Mouse (Mus musculus): ENCODE data around the gene Sycn. TPM values are rescaled to one million over a fixed set of nuclear protein-coding genes. Genes with fewer than 3 reads are reported as not detected.

Sycn gene
- polyA plus RNA-seq, 1 experiment from 2014 or later: not detected

DNA sequence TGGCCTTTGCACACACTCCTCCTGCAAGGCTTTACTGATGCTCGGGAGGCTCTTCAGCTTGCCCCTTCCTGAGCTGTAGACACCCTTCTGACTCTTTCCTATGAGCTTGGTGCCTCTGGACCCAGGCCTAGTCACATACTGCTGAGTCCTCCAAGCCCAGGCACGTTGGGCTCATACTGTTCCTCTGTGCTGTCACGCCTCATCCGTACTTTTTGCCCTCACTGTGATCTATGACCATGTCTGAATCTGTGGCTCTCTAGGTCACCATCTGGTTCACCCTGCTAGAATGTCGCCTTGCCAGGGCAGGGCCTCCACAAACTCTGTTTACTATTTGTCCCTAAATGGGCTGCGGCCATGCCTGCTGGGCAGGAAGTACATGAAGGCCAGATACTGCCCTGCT, 12.4 kb downstream of the Sycn start:
- Histone ChIP-seq H3K4me3 (replicated peaks; ENCODE audit: low read length) (no peak overlapping the region), H3K36me3 (replicated peaks; ENCODE audit: control insufficient read depth, insufficient read depth) (0 out of 2 replicates have a peak, but pooled peaks cover 4% of the 10 kb centered on the region), H3K27me3 (ENCODE audit: control insufficient read depth, insufficient read depth, low read length) (no peaks in the 10 kb centered on the region), H3K9me3 (ENCODE audit: control insufficient read depth, low read length) (no peaks in the 10 kb centered on the region), H3K9ac (no peak overlapping the region), H3K27ac (no peak overlapping the region), H3K4me1 (replicated peaks; ENCODE audit: control insufficient read depth, insufficient read depth, low read length) (no peaks in the 10 kb centered on the region), H3K4me2 (replicated peaks) (no peak overlapping the region)
- 93% methylated on average over 6 of the region's 6 CpGs for WGBS
- ATAC-seq (ENCODE audit: low FRiP score) (no peak), DNase-seq (ENCODE audit: low spot score) (no peak)

DNA sequence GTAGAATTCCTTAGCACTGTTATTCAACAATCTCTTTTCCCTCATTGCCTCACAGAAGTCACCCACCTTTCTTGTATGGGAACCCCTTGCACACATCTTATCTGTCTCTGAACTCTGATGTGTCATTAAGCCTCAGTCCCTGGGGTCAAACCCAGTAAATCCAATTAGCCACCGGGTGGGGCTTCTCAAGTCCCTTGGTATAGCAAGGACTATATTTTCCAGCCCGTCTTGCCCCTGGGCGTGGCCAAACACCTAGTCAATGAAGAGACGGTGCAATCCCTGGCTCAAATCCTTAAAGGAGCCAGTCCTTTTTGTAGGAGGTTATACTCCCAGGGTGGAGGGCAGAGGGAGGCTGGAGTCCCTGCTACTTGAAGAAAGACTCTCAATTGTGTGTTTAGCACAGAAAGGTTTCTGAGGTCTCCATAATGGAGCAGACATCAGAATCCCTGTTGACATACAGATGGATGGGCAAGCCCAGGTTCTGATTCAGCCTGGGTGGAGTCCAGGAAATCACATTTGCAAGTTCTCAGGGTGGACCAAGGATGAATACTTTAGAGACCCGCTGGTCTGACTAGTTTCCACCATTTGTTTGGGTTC, 15.4 kb downstream of the Sycn start:
- no peaks in the 10 kb centered on the region for H3K27me3 ChIP-seq (ENCODE audit: control insufficient read depth, insufficient read depth, low read length)
- H3K36me3 ChIP-seq (replicated peaks; ENCODE audit: control insufficient read depth, insufficient read depth): peaks cover 28% of the 10 kb centered on the region
- H3K27ac ChIP-seq: no peak overlapping the region
- H3K9me3 ChIP-seq (ENCODE audit: control insufficient read depth, low read length): no peaks in the 10 kb centered on the region
- DNase-seq (ENCODE audit: low spot score): no peak
- H3K4me3 ChIP-seq (replicated peaks; ENCODE audit: low read length): no peak overlapping the region
- no peak for ATAC-seq (ENCODE audit: low FRiP score)
- H3K4me2 ChIP-seq (replicated peaks): no peak overlapping the region
- no peaks in the 10 kb centered on the region for H3K4me1 ChIP-seq (replicated peaks; ENCODE audit: control insufficient read depth, insufficient read depth, low read length)
- no peak overlapping the region for H3K9ac ChIP-seq
- 31% methylated on average over 5 of the region's 5 CpGs for WGBS

DNA sequence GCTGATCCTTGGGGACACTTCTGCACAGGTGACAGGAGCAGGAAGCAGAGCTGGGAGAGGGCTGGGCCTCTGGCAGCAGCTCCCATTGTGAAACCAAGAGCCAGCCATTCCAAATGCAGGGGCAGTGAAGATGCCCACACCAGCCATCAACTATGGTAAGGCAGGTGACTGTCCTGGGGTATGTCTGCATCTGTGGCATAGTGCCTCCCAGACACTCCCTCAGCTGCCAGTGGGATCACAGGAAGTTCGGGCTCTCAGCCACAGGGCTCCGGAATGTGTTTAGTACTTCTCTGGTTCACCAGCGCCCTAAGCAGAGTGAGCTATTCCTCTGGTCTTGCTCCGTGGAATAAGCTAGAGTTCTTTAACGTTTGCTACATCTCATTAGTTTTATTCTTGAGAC, 16.4 kb downstream of the Sycn start:
- WGBS: 79% methylated on average over 5 of the region's 5 CpGs
- H3K4me2 ChIP-seq (replicated peaks): no peak overlapping the region
- no peak overlapping the region for H3K9ac ChIP-seq
- no peak overlapping the region for H3K27ac ChIP-seq
- DNase-seq (ENCODE audit: low spot score) (no peak), ATAC-seq (ENCODE audit: low FRiP score) (no peak)
- no peaks in the 10 kb centered on the region for H3K9me3 ChIP-seq (ENCODE audit: control insufficient read depth, low read length)
- H3K27me3 ChIP-seq (ENCODE audit: control insufficient read depth, insufficient read depth, low read length): no peaks in the 10 kb centered on the region
- H3K36me3 ChIP-seq (replicated peaks; ENCODE audit: control insufficient read depth, insufficient read depth): peaks cover 30% of the 10 kb centered on the region
- H3K4me3 ChIP-seq (replicated peaks; ENCODE audit: low read length): no peak overlapping the region
- no peaks in the 10 kb centered on the region for H3K4me1 ChIP-seq (replicated peaks; ENCODE audit: control insufficient read depth, insufficient read depth, low read length)

DNA sequence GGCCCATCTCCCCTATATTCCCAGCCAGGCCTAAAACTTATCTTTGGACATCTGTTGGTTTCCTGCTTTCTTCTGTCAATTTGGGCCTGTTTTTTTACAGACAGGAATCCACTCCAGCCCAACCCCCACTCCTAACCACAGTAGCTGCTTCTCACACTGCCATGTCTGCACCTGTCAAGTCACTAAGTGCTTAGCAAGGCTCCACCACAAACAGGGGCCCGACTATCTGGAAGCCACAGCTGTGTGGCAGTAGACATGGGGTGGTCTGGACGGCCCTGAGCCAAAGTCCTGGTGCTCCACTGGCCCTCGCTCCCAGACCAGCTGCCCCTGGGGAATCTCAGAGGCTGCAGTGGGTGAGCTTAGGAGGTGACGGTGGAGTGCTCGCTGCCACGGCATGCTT, 17.0 kb downstream of the Sycn start:
- DNase-seq (ENCODE audit: low spot score) (no peak), ATAC-seq (ENCODE audit: low FRiP score) (no peak)
- no peaks in the 10 kb centered on the region for H3K9me3 ChIP-seq (ENCODE audit: control insufficient read depth, low read length)
- no peak overlapping the region for H3K9ac ChIP-seq
- H3K27ac ChIP-seq: no peak overlapping the region
- peaks cover 37% of the 10 kb centered on the region for H3K36me3 ChIP-seq (replicated peaks; ENCODE audit: control insufficient read depth, insufficient read depth)
- no peak overlapping the region for H3K4me3 ChIP-seq (replicated peaks; ENCODE audit: low read length)
- H3K4me2 ChIP-seq (replicated peaks): no peak overlapping the region
- no peaks in the 10 kb centered on the region for H3K4me1 ChIP-seq (replicated peaks; ENCODE audit: control insufficient read depth, insufficient read depth, low read length)
- H3K27me3 ChIP-seq (ENCODE audit: control insufficient read depth, insufficient read depth, low read length): no peaks in the 10 kb centered on the region
- 87% methylated on average over 6 of the region's 6 CpGs for WGBS

DNA sequence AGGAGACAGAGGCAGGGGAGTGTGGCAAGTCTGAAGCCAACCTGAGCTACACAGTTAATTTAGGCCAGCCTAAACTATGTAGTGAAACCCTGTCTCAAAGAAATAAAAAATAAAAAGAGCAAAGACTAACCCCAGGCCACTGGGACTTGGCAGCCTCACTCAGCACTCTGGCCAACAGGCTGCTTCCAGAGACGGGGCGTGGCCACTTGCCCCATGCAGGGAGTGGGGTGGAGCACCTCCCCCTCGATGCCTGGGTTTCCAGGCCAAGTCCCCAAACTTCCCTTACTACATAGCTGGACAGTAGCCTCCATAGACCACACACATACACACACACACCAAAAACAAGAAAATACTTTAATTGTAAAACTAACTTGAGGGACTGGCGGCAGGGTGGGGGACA, 17.8 kb downstream of the Sycn start:
- Histone ChIP-seq H3K36me3 (replicated peaks; ENCODE audit: control insufficient read depth, insufficient read depth) (peaks cover 44% of the 10 kb centered on the region), H3K4me2 (replicated peaks) (no peak overlapping the region), H3K9me3 (ENCODE audit: control insufficient read depth, low read length) (no peaks in the 10 kb centered on the region), H3K27ac (no peak overlapping the region), H3K4me1 (replicated peaks; ENCODE audit: control insufficient read depth, insufficient read depth, low read length) (no peaks in the 10 kb centered on the region), H3K4me3 (replicated peaks; ENCODE audit: low read length) (no peak overlapping the region), H3K9ac (no peak overlapping the region), H3K27me3 (ENCODE audit: control insufficient read depth, insufficient read depth, low read length) (no peaks in the 10 kb centered on the region)
- DNase-seq (ENCODE audit: low spot score) (no peak), ATAC-seq (ENCODE audit: low FRiP score) (no peak)
- 56% methylated on average over 4 of the region's 4 CpGs for WGBS

DNA sequence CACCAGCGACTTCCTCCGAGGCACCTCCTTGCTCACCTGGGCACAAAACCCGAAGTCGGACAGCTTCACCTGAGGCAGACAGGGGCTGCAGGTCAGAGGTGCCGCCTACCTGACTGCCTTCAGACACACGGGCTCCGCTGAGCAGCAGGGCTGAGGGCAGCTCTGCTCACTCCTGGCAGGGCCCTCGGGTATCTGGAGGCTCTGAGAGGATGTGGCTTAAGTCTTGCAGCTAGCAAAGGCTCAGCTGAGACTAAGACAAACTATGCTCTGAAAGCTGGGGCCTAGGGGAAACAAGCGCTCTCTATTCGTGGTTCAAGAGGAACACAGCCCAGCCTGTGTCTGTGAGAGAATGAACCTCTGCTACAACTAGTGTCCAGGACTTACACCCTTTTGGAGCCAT, 20.2 kb downstream of the Sycn start:
- Histone ChIP-seq H3K4me1 (replicated peaks; ENCODE audit: control insufficient read depth, insufficient read depth, low read length) (no peaks in the 10 kb centered on the region), H3K9me3 (ENCODE audit: control insufficient read depth, low read length) (no peaks in the 10 kb centered on the region), H3K27ac (no peak overlapping the region), H3K4me3 (replicated peaks; ENCODE audit: low read length) (no peak overlapping the region), H3K27me3 (ENCODE audit: control insufficient read depth, insufficient read depth, low read length) (no peaks in the 10 kb centered on the region), H3K36me3 (replicated peaks; ENCODE audit: control insufficient read depth, insufficient read depth) (peaks cover 67% of the 10 kb centered on the region), H3K9ac (no peak overlapping the region), H3K4me2 (replicated peaks) (no peak overlapping the region)
- 92% methylated on average over 10 of the region's 10 CpGs for WGBS
- no peak for DNase-seq (ENCODE audit: low spot score)
- no peak for ATAC-seq (ENCODE audit: low FRiP score)

DNA sequence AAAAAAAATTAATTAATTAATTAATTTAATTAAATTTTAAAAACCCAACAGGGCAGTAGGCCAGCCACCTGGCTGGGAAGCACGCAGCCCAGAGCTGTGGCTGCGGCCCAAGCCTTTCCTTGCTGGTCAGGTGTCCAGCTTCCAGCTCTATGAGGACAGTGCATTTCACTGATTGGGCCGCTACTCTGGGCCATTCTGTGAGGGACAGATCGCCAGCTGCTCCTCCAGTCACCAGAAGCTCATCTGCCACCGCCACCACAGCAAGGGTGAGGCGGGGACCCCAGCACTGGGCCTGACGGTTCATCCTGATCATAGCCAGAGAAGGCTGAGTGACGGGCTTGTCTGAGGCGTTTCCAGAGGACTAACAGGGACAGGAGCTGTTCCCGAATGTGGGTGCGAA, 21.3 kb downstream of the Sycn start:
- Histone ChIP-seq H3K27ac (no peak overlapping the region), H3K9ac (no peak overlapping the region), H3K27me3 (ENCODE audit: control insufficient read depth, insufficient read depth, low read length) (no peaks in the 10 kb centered on the region), H3K4me2 (replicated peaks) (no peak overlapping the region), H3K9me3 (ENCODE audit: control insufficient read depth, low read length) (no peaks in the 10 kb centered on the region), H3K4me3 (replicated peaks; ENCODE audit: low read length) (no peak overlapping the region), H3K4me1 (replicated peaks; ENCODE audit: control insufficient read depth, insufficient read depth, low read length) (no peaks in the 10 kb centered on the region), H3K36me3 (replicated peaks; ENCODE audit: control insufficient read depth, insufficient read depth) (peaks cover 78% of the 10 kb centered on the region)
- WGBS: 92% methylated on average over 11 of the region's 11 CpGs
- DNase-seq (ENCODE audit: low spot score) (no peak), ATAC-seq (ENCODE audit: low FRiP score) (no peak)

DNA sequence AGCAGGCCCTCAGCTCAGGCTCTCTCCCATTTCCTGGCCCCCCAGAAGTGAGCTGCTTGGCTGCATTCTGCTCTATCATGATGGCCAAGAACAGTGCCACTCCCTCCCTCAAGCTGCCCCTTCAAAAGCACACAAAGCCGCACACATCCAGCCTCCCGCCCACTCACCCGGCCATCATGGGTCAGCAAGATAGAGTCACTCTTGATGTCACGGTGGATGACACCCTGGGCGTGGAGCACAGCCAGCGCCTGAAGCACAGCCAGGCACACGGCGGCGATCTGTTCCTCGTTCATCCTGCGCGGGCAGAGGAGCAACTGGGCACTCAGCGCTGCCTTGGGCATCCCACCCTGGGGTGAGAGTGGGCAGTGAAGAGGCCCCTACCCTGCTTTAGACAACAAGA, 21.7 kb downstream of the Sycn start:
- no peaks in the 10 kb centered on the region for H3K4me1 ChIP-seq (replicated peaks; ENCODE audit: control insufficient read depth, insufficient read depth, low read length)
- ATAC-seq (ENCODE audit: low FRiP score): no peak
- no peak overlapping the region for H3K4me3 ChIP-seq (replicated peaks; ENCODE audit: low read length)
- no peak for DNase-seq (ENCODE audit: low spot score)
- H3K27me3 ChIP-seq (ENCODE audit: control insufficient read depth, insufficient read depth, low read length): no peaks in the 10 kb centered on the region
- no peak overlapping the region for H3K9ac ChIP-seq
- H3K27ac ChIP-seq: no peak overlapping the region
- 88% methylated on average over 12 of the region's 13 CpGs for WGBS
- no peaks in the 10 kb centered on the region for H3K9me3 ChIP-seq (ENCODE audit: control insufficient read depth, low read length)
- no peak overlapping the region for H3K4me2 ChIP-seq (replicated peaks)
- H3K36me3 ChIP-seq (replicated peaks; ENCODE audit: control insufficient read depth, insufficient read depth): peaks cover 83% of the 10 kb centered on the region

DNA sequence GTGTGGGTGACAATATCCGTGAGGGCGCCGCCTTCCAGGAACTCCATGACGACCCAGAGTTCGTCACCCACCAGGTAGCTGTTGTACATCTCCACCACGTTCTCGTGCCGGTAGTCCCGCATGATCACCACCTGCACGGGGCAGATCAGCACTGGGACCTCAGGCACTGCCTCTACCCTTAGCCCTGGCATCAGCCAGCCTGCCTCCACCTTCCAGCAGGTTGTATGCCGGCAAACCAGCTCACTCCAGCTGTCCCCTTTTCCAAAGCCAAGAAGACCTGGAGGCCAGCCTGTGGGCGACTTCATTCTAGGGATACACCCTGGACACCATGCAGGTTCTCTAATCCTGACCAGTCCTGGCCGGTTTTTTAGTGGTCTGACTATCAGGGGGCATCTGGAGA, 22.3 kb downstream of the Sycn start:
- peaks cover 85% of the 10 kb centered on the region for H3K36me3 ChIP-seq (replicated peaks; ENCODE audit: control insufficient read depth, insufficient read depth)
- 92% methylated on average over 13 of the region's 13 CpGs for WGBS

DNA sequence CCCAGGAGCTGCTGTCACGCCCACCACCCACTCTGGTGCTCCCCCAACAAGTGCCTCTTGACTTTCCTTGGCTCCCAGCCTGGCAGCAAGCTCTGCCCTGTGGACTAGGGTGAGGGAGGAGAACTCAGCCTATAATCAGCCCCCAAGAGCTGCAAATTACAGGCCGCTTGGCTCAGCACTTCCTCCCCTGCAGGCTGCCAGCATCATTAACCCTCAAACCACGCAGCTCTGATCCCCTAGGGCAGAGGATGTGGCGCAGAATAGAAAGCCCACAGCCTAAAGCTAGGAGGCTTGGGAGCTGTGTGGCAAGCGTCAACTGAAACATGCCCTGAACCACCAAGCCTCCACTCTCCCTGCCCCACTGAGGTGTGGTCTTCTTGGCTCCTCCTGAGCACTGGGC, 24.7 kb downstream of the Sycn start:
- ATAC-seq (ENCODE audit: low FRiP score): no peak
- H3K4me1 ChIP-seq (replicated peaks; ENCODE audit: control insufficient read depth, insufficient read depth, low read length): no peaks in the 10 kb centered on the region; the same call in 1 of the 2 replicates
- WGBS: 87% methylated on average over 5 of the region's 5 CpGs
- H3K27me3 ChIP-seq (ENCODE audit: control insufficient read depth, insufficient read depth, low read length): no peaks in the 10 kb centered on the region
- no peak overlapping the region for H3K27ac ChIP-seq
- H3K9ac ChIP-seq: no peak overlapping the region
- H3K36me3 ChIP-seq (replicated peaks; ENCODE audit: control insufficient read depth, insufficient read depth): peaks cover 69% of the 10 kb centered on the region
- no peak overlapping the region for H3K4me3 ChIP-seq (replicated peaks; ENCODE audit: low read length)
- H3K4me2 ChIP-seq (replicated peaks): no peak overlapping the region
- H3K9me3 ChIP-seq (ENCODE audit: control insufficient read depth, low read length): no peaks in the 10 kb centered on the region
- no peak for DNase-seq (ENCODE audit: low spot score)

More for the DNA sequence above, 22.3 kb downstream of the Sycn start:
- DNase-seq (ENCODE audit: low spot score): no peak
- H3K4me3 ChIP-seq (replicated peaks; ENCODE audit: low read length): no peak overlapping the region
- no peak overlapping the region for H3K4me2 ChIP-seq (replicated peaks)
- H3K4me1 ChIP-seq (replicated peaks; ENCODE audit: control insufficient read depth, insufficient read depth, low read length): no peaks in the 10 kb centered on the region
- no peak overlapping the region for H3K9ac ChIP-seq
- no peak for ATAC-seq (ENCODE audit: low FRiP score)
- no peak overlapping the region for H3K27ac ChIP-seq
- H3K27me3 ChIP-seq (ENCODE audit: control insufficient read depth, insufficient read depth, low read length): no peaks in the 10 kb centered on the region
- H3K9me3 ChIP-seq (ENCODE audit: control insufficient read depth, low read length): no peaks in the 10 kb centered on the region
